In the genomic region with DNA sequence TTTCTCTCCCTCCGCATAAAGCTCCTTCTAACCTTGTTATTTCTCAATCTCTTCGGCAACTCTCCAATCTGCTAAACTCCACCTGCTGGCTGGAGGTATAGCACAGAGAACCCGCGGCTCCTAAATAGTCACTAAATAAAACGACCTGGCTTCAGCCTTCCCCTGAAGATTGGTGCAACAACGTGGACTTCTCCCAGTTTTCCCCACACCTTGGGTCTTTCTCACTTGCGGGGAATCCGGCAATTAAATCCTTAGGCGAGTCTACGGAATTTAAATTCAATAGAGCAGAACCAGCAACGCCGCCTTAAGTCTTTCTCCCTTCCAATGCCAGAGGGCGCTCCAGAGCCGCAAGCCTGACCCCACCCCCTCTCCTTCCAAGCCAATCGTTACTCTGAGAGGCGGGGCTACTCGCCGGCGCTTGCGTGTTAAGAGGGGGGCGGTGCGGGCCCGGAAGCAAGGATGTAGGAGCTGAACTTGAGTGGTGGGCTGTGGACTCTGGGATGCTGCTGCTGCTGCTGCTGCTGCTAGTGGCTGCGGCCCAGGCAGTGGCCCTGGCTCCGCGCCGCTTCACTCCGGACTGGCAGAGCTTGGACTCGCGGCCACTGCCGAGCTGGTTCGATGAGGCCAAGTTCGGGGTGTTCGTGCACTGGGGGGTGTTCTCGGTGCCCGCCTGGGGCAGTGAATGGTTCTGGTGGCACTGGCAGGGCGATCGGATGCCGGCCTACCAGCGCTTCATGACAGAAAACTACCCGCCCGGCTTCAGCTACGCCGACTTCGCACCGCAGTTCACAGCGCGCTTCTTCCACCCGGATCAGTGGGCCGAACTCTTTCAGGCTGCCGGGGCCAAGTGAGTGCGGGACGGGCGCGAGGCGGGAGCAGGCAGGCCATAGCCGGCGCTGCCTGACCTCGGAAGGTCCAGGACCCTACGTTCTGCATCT, we compare ENCODE assay signal across 8 mouse cellular contexts. TPM values are rescaled to one million over a fixed set of nuclear protein-coding genes. Genes with fewer than 3 reads are reported as not detected.
DNase-seq lines count a peak whose midpoint lies in the region; ATAC-seq and TF ChIP-seq lines count a peak whose summit lies in the region.

A gene (plus strand): TSS at position 432 of the 938 bp plus-strand sequence.

- H3K27me3 ChIP-seq in ES-Bruce4 (ENCODE audit: control insufficient read depth, insufficient read depth, low read length, poor library complexity, severe bottlenecking) = no peaks in the 10 kb centered on the region
- no peaks in the 10 kb centered on the region for H3K27me3 ChIP-seq in forebrain, embryonic 13.5 days
- H3K27me3 ChIP-seq in liver, postnatal 0 days (ENCODE audit: insufficient read depth, low read length) = no peaks in the 10 kb centered on the region
- H3K27me3 ChIP-seq in neural tube, embryonic 14.5 days (ENCODE audit: control insufficient read depth, insufficient read depth, low read length) = no peaks in the 10 kb centered on the region

- intact Hi-C loops in heart, postnatal 10 days (cut with DNase I) = loop anchor here (2.0 to 5.0 kb wide), 2 partner anchors 30 to 118 kb away; no protein-coding TSS in a partner anchor

- H3K4me3 ChIP-seq in ES-Bruce4 (ENCODE audit: low read depth, low read length) = peak within 1 kb of the TSS; percentile 91
- peak within 1 kb of the TSS; percentile 82 for H3K4me3 ChIP-seq in forebrain, embryonic 13.5 days
- H3K4me3 ChIP-seq in liver, postnatal 0 days (ENCODE audit: low read depth, low read length) = peak within 1 kb of the TSS; percentile 82
- H3K4me3 ChIP-seq in neural tube, embryonic 14.5 days (ENCODE audit: low read depth, low read length) = peak within 1 kb of the TSS; percentile 71

- peak; percentile 62 for TF ChIP-seq CTCF in ES-Bruce4 (IDR thresholded peaks at IDR 0.05; ENCODE audit: low read depth, low read length)
- TF ChIP-seq CTCF in liver, postnatal 0 days (IDR thresholded peaks at IDR 0.05; ENCODE audit: low read depth) = peak; percentile 86

- ATAC-seq in cerebellum, adult (ENCODE audit: insufficient number of reproducible peaks, low FRiP score, low TSS enrichment) = peak; percentile 92
- peak; percentile 97 for ATAC-seq in forebrain, embryonic 13.5 days
- peak; percentile 94 for ATAC-seq in liver, postnatal 0 days
- ATAC-seq in neural tube, embryonic 14.5 days (ENCODE audit: low read depth) = peak; percentile 97

- WGBS in forebrain, embryonic 13.5 days = 2% methylated on average over 60 of the region's 60 CpGs
- under 1% methylated on average over 60 of the region's 60 CpGs for WGBS in large intestine, adult 2 months
- 1% methylated on average over 60 of the region's 60 CpGs for WGBS in liver, postnatal 0 days (ENCODE audit: insufficient replicate concordance)
- 2% methylated on average over 60 of the region's 60 CpGs for WGBS in neural tube, embryonic 14.5 days

- peak; percentile 97 to 98 for DNase-seq in heart, postnatal 10 days
- DNase-seq in large intestine, adult 2 months (ENCODE audit: low read depth, low spot score) = peak; percentile 93
- DNase-seq in liver, postnatal 0 days = peak; percentile 98
- DNase-seq in testis, postnatal 10 days (ENCODE audit: low spot score) = peak; percentile 97

- TF ChIP-seq EP300 in ES-Bruce4 (IDR thresholded peaks at IDR 0.05; ENCODE audit: insufficient read depth, low read depth, low read length) = 0 out of 2 replicates have a peak, but pooled peaks have one; percentile 4
- no peak; the same call in none of the 2 replicates for TF ChIP-seq EP300 in liver, postnatal 0 days (IDR thresholded peaks at IDR 0.05; ENCODE audit: low read depth)

- peak within 1 kb of the TSS; percentile 88 for H3K4me2 ChIP-seq in forebrain, embryonic 13.5 days
- peak within 1 kb of the TSS; percentile 99 for H3K4me2 ChIP-seq in liver, postnatal 0 days (ENCODE audit: low read depth, low read length)
- H3K4me2 ChIP-seq in neural tube, embryonic 14.5 days (ENCODE audit: low read depth, low read length) = peak within 1 kb of the TSS; percentile 60

- no peaks in the 10 kb centered on the region for H3K9me3 ChIP-seq in ES-Bruce4 (replicated peaks; ENCODE audit: control insufficient read depth, insufficient read depth, low read length, poor library complexity, severe bottlenecking)
- H3K9me3 ChIP-seq in forebrain, embryonic 13.5 days (replicated peaks) = no peaks in the 10 kb centered on the region
- H3K9me3 ChIP-seq in liver, postnatal 0 days (ENCODE audit: low read length) = no peaks in the 10 kb centered on the region
- no peaks in the 10 kb centered on the region for H3K9me3 ChIP-seq in neural tube, embryonic 14.5 days (ENCODE audit: control insufficient read depth, low read length)

- TF ChIP-seq POLR2A in ES-Bruce4 (IDR thresholded peaks at IDR 0.05; ENCODE audit: insufficient read depth, low read length) = peak; percentile 71

- peak within 1 kb of the TSS; percentile 62 for H3K9ac ChIP-seq in ES-Bruce4 (ENCODE audit: low read depth, poor library complexity, severe bottlenecking)
- H3K9ac ChIP-seq in forebrain, embryonic 13.5 days = peak within 1 kb of the TSS; percentile 78
- H3K9ac ChIP-seq in liver, postnatal 0 days (replicated peaks) = peak within 1 kb of the TSS; percentile 80
- H3K9ac ChIP-seq in neural tube, embryonic 14.5 days (replicated peaks; ENCODE audit: low read depth, low read length) = peak within 1 kb of the TSS; percentile 68

- no peaks in the 10 kb centered on the region for H3K4me1 ChIP-seq in ES-Bruce4 (ENCODE audit: control insufficient read depth, insufficient read depth, low read length)
- peaks cover 17% of the 10 kb centered on the region for H3K4me1 ChIP-seq in forebrain, embryonic 13.5 days
- H3K4me1 ChIP-seq in liver, postnatal 0 days (ENCODE audit: insufficient read depth) = peaks cover 15% of the 10 kb centered on the region
- H3K4me1 ChIP-seq in neural tube, embryonic 14.5 days (ENCODE audit: control insufficient read depth, insufficient read depth, low read length) = peaks cover 6% of the 10 kb centered on the region

- H3K27ac ChIP-seq in ES-Bruce4 (ENCODE audit: insufficient read depth, low read length) = no peak within 1 kb of the TSS
- peak within 1 kb of the TSS; percentile 78 for H3K27ac ChIP-seq in forebrain, embryonic 13.5 days
- peak within 1 kb of the TSS; percentile 73 for H3K27ac ChIP-seq in liver, postnatal 0 days (ENCODE audit: low read depth)
- H3K27ac ChIP-seq in neural tube, embryonic 14.5 days (ENCODE audit: low read depth, low read length) = peak within 1 kb of the TSS; percentile 70

- H3K36me3 ChIP-seq in ES-Bruce4 (ENCODE audit: control insufficient read depth, insufficient read depth, low read length, poor library complexity, severe bottlenecking) = no peaks in the 10 kb centered on the region
- peaks cover 14% of the 10 kb centered on the region for H3K36me3 ChIP-seq in forebrain, embryonic 13.5 days (ENCODE audit: poor library complexity, severe bottlenecking)
- H3K36me3 ChIP-seq in liver, postnatal 0 days (replicated peaks; ENCODE audit: insufficient read depth, low read length) = peaks cover 19% of the 10 kb centered on the region
- H3K36me3 ChIP-seq in neural tube, embryonic 14.5 days (ENCODE audit: control insufficient read depth, insufficient read depth, low read length) = no peaks in the 10 kb centered on the region

RNA-seq across cellular contexts. Expression of the gene that starts here (rescaled TPM):
- polyA plus RNA-seq in ES-Bruce4 (2011; ENCODE audit: insufficient read depth, insufficient read length, low read depth, missing spikeins) = 46.0 and 47.2 TPM in 2 replicates
- polyA plus RNA-seq in forebrain, embryonic 13.5 days (2015; fragmentation: Nextera tagmentation; extraction: Ambion mirVana) = 41.7 and 56.6 TPM in 2 replicates
- total RNA-seq in heart, postnatal 10 days (2021) = 10 to 100 TPM; 43.2 to 44.5 TPM
- 145 and 165 TPM in 2 replicates for polyA plus RNA-seq in large intestine, adult 2 months (2012; rRNA removed)
- polyA plus RNA-seq in liver, postnatal 0 days (2015; fragmentation: Nextera tagmentation; extraction: Ambion mirVana) = 45.2 and 50.7 TPM in 2 replicates
- 68.6 and 70.6 TPM in 2 replicates for polyA plus RNA-seq in neural tube, embryonic 14.5 days (2014; fragmentation: Nextera tagmentation; extraction: Ambion mirVana)
